Mouse (Mus musculus) retina, postnatal 7 days (tissue): ENCODE measurements around the gene Sapcd2.

Experiments
- DNase-seq: peaks from one replicate; pipeline ENCODE4 v3.0.0-alpha.2; 2012; ENCODE audit warnings: low read depth, low spot score

Gene Sapcd2

GRCm38 (mm10) chr2:25422587-25423410 lies 50.7 kb downstream of the Sapcd2 start, which contains the start of gene Fut7:
Gene Fut7, plus strand, starts transcription at chr2:25423267.
- DNase-seq = no peak

DNA sequence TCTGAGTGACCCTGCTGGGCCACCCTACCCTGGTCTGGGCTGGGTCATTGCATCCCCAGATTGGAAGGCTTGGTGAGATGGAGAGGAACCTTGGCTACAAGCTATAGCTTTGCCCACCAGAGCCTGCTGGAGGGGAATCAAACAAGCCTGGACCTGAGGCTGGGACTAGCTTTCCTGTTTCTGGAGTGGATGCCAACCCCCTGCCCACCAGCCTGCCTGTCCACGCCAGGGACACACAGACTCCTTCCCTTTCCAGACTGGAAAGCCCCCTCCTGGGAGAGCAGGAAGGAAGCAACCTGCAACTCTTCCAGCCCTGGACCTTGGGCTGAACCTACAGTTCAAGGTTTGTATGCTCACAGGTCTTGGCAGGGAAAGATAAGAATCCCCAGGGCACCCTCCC lies 51.5 kb downstream of the Sapcd2 start:
- no peak for DNase-seq

DNA sequence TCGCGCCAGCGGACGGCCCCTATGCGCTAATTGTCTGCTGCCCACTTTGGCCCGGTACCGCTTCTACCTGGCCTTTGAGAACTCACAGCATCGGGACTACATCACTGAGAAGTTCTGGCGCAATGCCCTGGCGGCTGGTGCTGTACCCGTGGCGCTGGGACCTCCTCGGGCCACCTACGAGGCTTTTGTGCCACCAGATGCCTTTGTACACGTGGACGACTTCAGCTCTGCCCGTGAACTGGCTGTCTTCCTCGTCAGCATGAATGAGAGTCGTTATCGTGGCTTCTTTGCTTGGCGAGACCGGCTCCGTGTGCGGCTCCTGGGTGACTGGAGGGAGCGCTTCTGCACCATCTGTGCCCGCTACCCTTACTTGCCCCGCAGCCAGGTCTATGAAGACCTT lies 53.4 kb downstream of the Sapcd2 start:
- no peak for DNase-seq

GRCm38 (mm10) chr2:25426721-25427191 lies 54.6 kb downstream of the Sapcd2 start:
- DNase-seq = peak; percentile 76

DNA sequence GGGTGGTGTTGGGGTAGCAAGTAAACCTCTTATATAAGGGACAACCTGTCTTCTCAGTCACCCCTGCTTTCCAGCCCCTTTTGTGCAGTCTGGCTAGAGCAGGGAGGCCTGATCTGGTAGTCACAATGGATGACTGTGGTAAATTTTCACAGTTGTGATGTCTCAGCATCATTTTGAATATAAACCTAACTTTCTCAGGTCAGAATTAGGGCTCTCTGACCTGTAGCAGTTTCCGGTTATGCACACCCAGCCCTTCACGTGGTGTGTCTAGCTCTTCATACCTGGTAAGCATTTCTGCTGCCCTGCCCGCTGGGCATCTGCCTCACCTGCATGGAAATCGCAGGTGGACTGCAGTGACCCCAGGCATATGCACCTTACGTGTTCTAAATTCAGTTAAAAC lies 55.1 kb downstream of the Sapcd2 start:
- no peak for DNase-seq
